8 mouse cellular contexts compared by ENCODE assay signal in genomic region chr16:55151726-55152125, GRCm38 (mm10).
DNase-seq lines count a peak whose midpoint lies in the region; ATAC-seq and TF ChIP-seq lines count a peak whose summit lies in the region.

No protein-coding gene starts in this region.

- DNase-seq in hindbrain, embryonic 11.5 days (ENCODE audit: low spot score) = peak; percentile 17
- no peak for DNase-seq in hindbrain, embryonic 10.5 days (ENCODE audit: low spot score)
- DNase-seq in brain, embryonic 18.5 days (ENCODE audit: low read depth, low spot score) = peak; percentile 28
- DNase-seq in hindbrain, postnatal 0 days (ENCODE audit: low spot score) = peak; percentile 65
- peak; percentile 7 to 13 for DNase-seq in left cerebral cortex, postnatal 36 days (ENCODE audit: low spot score in 2 of 2)
- peak; percentile 2 to 26 for DNase-seq in right cerebral cortex, postnatal 36 days (ENCODE audit: low spot score in 2 of 2)
- no peak for DNase-seq in thymus, postnatal 14 days

- H3K4me2 ChIP-seq in hindbrain, embryonic 11.5 days (replicated peaks; ENCODE audit: low read depth, low read length) = no peak overlapping the region
- H3K4me2 ChIP-seq in hindbrain, postnatal 0 days (ENCODE audit: low read depth, low read length) = no peak overlapping the region
- H3K4me2 ChIP-seq in heart, embryonic 11.5 days = no peak overlapping the region

- H3K9ac ChIP-seq in hindbrain, embryonic 11.5 days (ENCODE audit: low read depth, low read length) = no peak overlapping the region
- no peak overlapping the region for H3K9ac ChIP-seq in hindbrain, postnatal 0 days (replicated peaks; ENCODE audit: low read length)
- H3K9ac ChIP-seq in heart, embryonic 11.5 days (ENCODE audit: low read depth, low read length) = no peak overlapping the region

- peak; percentile 38; the same call in 1 of the 2 replicates for ATAC-seq in hindbrain, embryonic 11.5 days (ENCODE audit: low FRiP score)
- ATAC-seq in hindbrain, postnatal 0 days = peak; percentile 63
- no peak for ATAC-seq in heart, embryonic 11.5 days (replicated peaks; ENCODE audit: insufficient number of reproducible peaks, low FRiP score, low TSS enrichment)

- no peaks in the 10 kb centered on the region for H3K9me3 ChIP-seq in hindbrain, embryonic 11.5 days (ENCODE audit: control insufficient read depth, low read length)
- H3K9me3 ChIP-seq in hindbrain, embryonic 10.5 days = no peaks in the 10 kb centered on the region
- H3K9me3 ChIP-seq in hindbrain, postnatal 0 days (ENCODE audit: low read length) = no peaks in the 10 kb centered on the region
- H3K9me3 ChIP-seq in heart, embryonic 11.5 days (replicated peaks; ENCODE audit: control insufficient read depth, low read length) = no peaks in the 10 kb centered on the region

- no peaks in the 10 kb centered on the region for H3K36me3 ChIP-seq in hindbrain, embryonic 11.5 days (ENCODE audit: control insufficient read depth, insufficient read depth, low read length)
- H3K36me3 ChIP-seq in hindbrain, embryonic 10.5 days = no peaks in the 10 kb centered on the region
- no peaks in the 10 kb centered on the region for H3K36me3 ChIP-seq in hindbrain, postnatal 0 days (ENCODE audit: insufficient read depth, low read length)
- no peaks in the 10 kb centered on the region for H3K36me3 ChIP-seq in heart, embryonic 11.5 days (ENCODE audit: control insufficient read depth, insufficient read depth, low read length)

- no peaks in the 10 kb centered on the region for H3K27me3 ChIP-seq in hindbrain, embryonic 11.5 days (ENCODE audit: control insufficient read depth, insufficient read depth, low read length)
- no peaks in the 10 kb centered on the region for H3K27me3 ChIP-seq in hindbrain, embryonic 10.5 days (ENCODE audit: insufficient read depth, poor library complexity, severe bottlenecking)
- H3K27me3 ChIP-seq in hindbrain, postnatal 0 days (ENCODE audit: insufficient read depth, low read length) = no peaks in the 10 kb centered on the region
- H3K27me3 ChIP-seq in heart, embryonic 11.5 days (ENCODE audit: control insufficient read depth, insufficient read depth, low read length) = no peaks in the 10 kb centered on the region

- no peak overlapping the region for H3K27ac ChIP-seq in hindbrain, embryonic 11.5 days (ENCODE audit: low read depth, low read length)
- H3K27ac ChIP-seq in hindbrain, embryonic 10.5 days = no peak overlapping the region
- H3K27ac ChIP-seq in hindbrain, postnatal 0 days = no peak overlapping the region
- H3K27ac ChIP-seq in heart, embryonic 11.5 days (ENCODE audit: low read depth, low read length) = no peak overlapping the region

- 50% methylated on average over 4 of the region's 4 CpGs for WGBS in hindbrain, embryonic 11.5 days
- 55% methylated on average over 4 of the region's 4 CpGs for WGBS in hindbrain, embryonic 10.5 days
- 45% methylated on average over 4 of the region's 4 CpGs for WGBS in hindbrain, postnatal 0 days
- WGBS in heart, embryonic 11.5 days (ENCODE audit: insufficient replicate concordance) = 47% methylated on average over 4 of the region's 4 CpGs

- H3K4me3 ChIP-seq in hindbrain, embryonic 11.5 days (ENCODE audit: low read depth, low read length) = no peak overlapping the region
- no peak overlapping the region for H3K4me3 ChIP-seq in hindbrain, embryonic 10.5 days
- H3K4me3 ChIP-seq in hindbrain, postnatal 0 days (ENCODE audit: low read length) = no peak overlapping the region
- no peak overlapping the region for H3K4me3 ChIP-seq in heart, embryonic 11.5 days (ENCODE audit: low read depth, low read length)

- intact Hi-C loops in left cerebral cortex, postnatal 36 days (cut with DNase I) = loop anchor here (5.0 kb wide), 1 partner anchor 316 kb away; no protein-coding TSS in a partner anchor

- H3K4me1 ChIP-seq in hindbrain, embryonic 11.5 days (replicated peaks; ENCODE audit: control insufficient read depth, insufficient read depth, low read length) = no peaks in the 10 kb centered on the region
- H3K4me1 ChIP-seq in hindbrain, embryonic 10.5 days (replicated peaks) = no peaks in the 10 kb centered on the region
- H3K4me1 ChIP-seq in hindbrain, postnatal 0 days (ENCODE audit: insufficient read depth, low read length) = no peaks in the 10 kb centered on the region
- no peaks in the 10 kb centered on the region for H3K4me1 ChIP-seq in heart, embryonic 11.5 days (ENCODE audit: control insufficient read depth, insufficient read depth, low read length)

- peak; percentile 54 for TF ChIP-seq CTCF in hindbrain, postnatal 0 days (IDR thresholded peaks at IDR 0.05; ENCODE audit: low read depth)

Comparison
In these comparisons a context has a peak if more than half of its experiments do, and no peak if none do; other contexts are left out.
1. DNase-seq: peak in hindbrain, embryonic 11.5 days (single experiment), brain, embryonic 18.5 days (single experiment), hindbrain, postnatal 0 days (single experiment), left cerebral cortex, postnatal 36 days (2 of 2) and right cerebral cortex, postnatal 36 days (2 of 2); none in hindbrain, embryonic 10.5 days (single experiment) and thymus, postnatal 14 days (single experiment).